Mouse (Mus musculus) lung, postnatal 0 days (tissue): ENCODE results near the gene Wiz. TPM values are rescaled to one million over a fixed set of nuclear protein-coding genes. Genes with fewer than 3 reads are reported as not detected.

Experiments used
- ATAC-seq: fragments of 200-750 bp; cut with Nextera tagmentation; 2 replicates; pipeline ENCODE4 v1.8.0; 2017; ENCODE audit warnings: moderate library complexity
- DNase-seq: peaks from one replicate; pipeline ENCODE4 v3.0.0-alpha.2; 2016; ENCODE audit warnings: low spot score
- H3K27ac ChIP-seq: fragments of 300-500 bp; sonication (generic); 2 replicates; pipeline ENCODE4 v1.5.1; 2014; ENCODE audit warnings: antibody characterized with exemption, mild to moderate bottlenecking, low read length, mixed read lengths
- H3K27me3 ChIP-seq: fragments of 300-500 bp; sonication (generic); replicated peaks from 2 replicates; pipeline ENCODE4 v1.6.1; 2014; ENCODE audit warnings: low read length, mixed read lengths; ENCODE audit not compliant: insufficient read depth
- H3K36me3 ChIP-seq: fragments of 300-500 bp; sonication (generic); 2 replicates; pipeline ENCODE4 v1.6.1; 2014; ENCODE audit warnings: low read length, mixed read lengths; ENCODE audit not compliant: insufficient read depth
- H3K4me1 ChIP-seq: fragments of 300-500 bp; sonication (generic); 2 replicates; pipeline ENCODE4 v1.6.1; 2014; ENCODE audit warnings: antibody characterized with exemption, low read depth, low read length, mixed read lengths; ENCODE audit not compliant: insufficient read depth
- H3K4me2 ChIP-seq: fragments of 300-500 bp; sonication (generic); replicated peaks from 2 replicates; pipeline ENCODE4 v1.6.1; 2014; ENCODE audit warnings: low read depth, mild to moderate bottlenecking, low read length, moderate library complexity, mixed read lengths
- H3K4me3 ChIP-seq: fragments of 300-500 bp; sonication (generic); 2 replicates; pipeline ENCODE4 v1.5.1; 2014; ENCODE audit warnings: low read depth, low read length
- H3K9ac ChIP-seq: fragments of 300-500 bp; sonication (generic); replicated peaks from 2 replicates; pipeline ENCODE4 v1.6.1; 2014; ENCODE audit warnings: low read depth, mild to moderate bottlenecking
- H3K9me3 ChIP-seq: fragments of 300-500 bp; sonication (generic); 2 replicates; pipeline ENCODE4 v1.6.1; 2016; ENCODE audit warnings: low read length, mixed read lengths
- CTCF ChIP-seq: IDR thresholded peaks from 2 replicates; pipeline ENCODE4 v1.5.1; 2016; ENCODE audit warnings: antibody characterized with exemption, mild to moderate bottlenecking
- EP300 ChIP-seq: IDR thresholded peaks from 2 replicates; pipeline ENCODE4 v1.6.1; 2016; ENCODE audit warnings: antibody characterized with exemption, mild to moderate bottlenecking, control low read depth
- WGBS: fragments of 180-500 bp; shearing (Covaris S2); extraction: QIAGEN DNeasy Blood & Tissue Kit; methylation state at CpG from one replicate; pipeline ENCODE4 v1.1.7; 2014; 5-methylcytosine and 5-hydroxymethylcytosine counted together
- microRNA-seq: library from miRNA; unstranded; fragments of <30 nt; microRNA quantifications from one replicate; pipeline ENCODE4, GENCODE M21; 2016
- polyA plus RNA-seq: library from polyadenylated mRNA; unstranded; fragments of >200 nt; fragmentation: Nextera tagmentation; extraction: Ambion mirVana; gene quantifications from 2 replicates; pipeline ENCODE4 v1.2.1, GENCODE M21; 2015

Gene Wiz
- polyA plus RNA-seq, 1 experiment from 2014 or later = 12.1 TPM

DNA sequence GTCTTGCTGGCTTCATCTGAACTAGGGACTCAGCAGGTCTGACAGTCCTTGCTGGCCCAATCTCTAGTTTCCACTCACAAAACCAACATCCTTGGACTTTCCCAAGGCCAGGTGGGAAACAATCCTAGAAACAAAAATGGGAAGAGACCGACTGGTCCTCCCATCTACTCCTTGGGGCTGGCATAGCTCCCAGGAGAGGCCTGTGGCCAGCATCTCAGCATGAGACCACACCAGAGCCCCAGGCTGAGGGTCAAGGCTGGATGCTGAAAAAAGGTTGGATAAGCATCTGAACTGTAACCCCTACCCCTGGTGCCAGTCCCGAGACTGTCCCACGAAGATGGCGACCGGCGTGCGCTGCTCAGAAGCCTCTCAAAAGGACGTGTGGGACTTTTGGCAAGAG is 76.4 kb downstream of the Wiz start:
- H3K9ac ChIP-seq = no peak overlapping the region
- ATAC-seq (no peak), DNase-seq (no peak)
- WGBS = 95% methylated on average over 8 of the region's 8 CpGs
- no peaks in the 10 kb centered on the region for H3K9me3 ChIP-seq
- TF ChIP-seq EP300 (no peak), CTCF (no peak)
- H3K27me3 ChIP-seq = no peaks in the 10 kb centered on the region
- no peak overlapping the region for H3K27ac ChIP-seq
- H3K4me2 ChIP-seq = no peak overlapping the region
- H3K4me1 ChIP-seq = no peaks in the 10 kb centered on the region
- no peak overlapping the region for H3K4me3 ChIP-seq
- H3K36me3 ChIP-seq = peaks cover 74% of the 10 kb centered on the region

DNA sequence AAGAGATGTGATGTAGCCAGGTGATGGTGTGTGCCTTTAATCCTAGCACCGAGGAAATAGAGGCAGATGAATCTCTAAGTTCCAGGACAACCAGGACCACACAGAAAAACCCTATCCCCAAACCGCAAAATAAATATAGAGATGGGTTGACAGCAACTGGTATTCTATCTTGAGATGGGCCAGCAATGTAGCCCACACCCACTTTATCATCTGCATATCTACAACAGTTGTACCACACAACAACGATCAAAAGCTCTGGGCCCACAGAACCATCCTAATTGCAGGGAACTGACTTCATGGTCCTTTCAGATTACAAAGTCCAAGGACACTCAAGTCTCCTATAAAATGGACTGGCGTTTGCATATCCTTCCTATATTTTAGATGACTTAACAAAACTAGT is 81.3 kb downstream of the Wiz start:
- H3K27me3 ChIP-seq = no peaks in the 10 kb centered on the region
- 87% methylated on average over 4 of the region's 4 CpGs for WGBS
- H3K27ac ChIP-seq = no peak overlapping the region
- peaks cover 59% of the 10 kb centered on the region for H3K36me3 ChIP-seq
- no peak overlapping the region for H3K4me2 ChIP-seq
- ATAC-seq (no peak), DNase-seq (no peak)
- no peaks in the 10 kb centered on the region for H3K9me3 ChIP-seq
- no peak overlapping the region for H3K4me3 ChIP-seq
- TF ChIP-seq CTCF (no peak), EP300 (no peak)
- H3K9ac ChIP-seq = no peak overlapping the region
- no peaks in the 10 kb centered on the region for H3K4me1 ChIP-seq

Small RNA genes within 50 kb of the gene (microRNA-seq; reads per million reads assigned to microRNA genes)
- not detected for gene Gm22201

Other genes starting within 250 kb of the Wiz start
- gene Notch3, start 222.6 kb downstream of the Wiz start, polyA plus RNA-seq = 8.3 and 9.7 TPM in 2 replicates
- gene Ephx3, start 199.9 kb downstream of the Wiz start, polyA plus RNA-seq = 0.23 and 0.36 TPM in 2 replicates
- 33.3 and 37.3 TPM in 2 replicates for gene Brd4, start 104.7 kb downstream of the Wiz start, polyA plus RNA-seq
- gene Akap8, start 68.2 kb downstream of the Wiz start, polyA plus RNA-seq = 30.2 and 34.0 TPM in 2 replicates
- 59.9 and 66.3 TPM in 2 replicates for gene Akap8l, start 38.8 kb downstream of the Wiz start, polyA plus RNA-seq
- gene Rasal3, start 14.1 kb upstream of the Wiz start, polyA plus RNA-seq = 0.79 and 1.2 TPM in 2 replicates
- gene Pglyrp2, start 34.7 kb upstream of the Wiz start, polyA plus RNA-seq = 0.05 TPM in 1 of 2 replicates, not detected in the other
- 3.2 and 4.9 TPM in 2 replicates for gene Cyp4f39, start 63.3 kb upstream of the Wiz start, polyA plus RNA-seq
- 5.0 and 5.2 TPM in 2 replicates for gene Cyp4f17, start 116.6 kb upstream of the Wiz start, polyA plus RNA-seq
- gene Cyp4f16, start 147.1 kb upstream of the Wiz start, polyA plus RNA-seq = 19.5 and 19.7 TPM in 2 replicates
- not detected in 2 replicates for gene Cyp4f37, start 231.9 kb upstream of the Wiz start, polyA plus RNA-seq